Mouse (Mus musculus) heart, adult 2 months (tissue): Measurements from ENCODE around the gene Aamdc. TPM values are rescaled to one million over a fixed set of nuclear protein-coding genes. Genes with fewer than 3 reads are reported as not detected.

Source experiments
- DNase-seq, 2 experiments: peaks; one replicate each; pipeline ENCODE4 v3.0.0; 2021
- H3K27ac ChIP-seq: fragments of 200-600 bp; 2 replicates; pipeline ENCODE4 v1.8.1; 2022
- H3K27me3 ChIP-seq: fragments of 200-500 bp; 2 replicates; pipeline ENCODE4 v1.6.1; 2012; ENCODE audit warnings: mild to moderate bottlenecking, low read length, inconsistent platforms, mixed read lengths; ENCODE audit not compliant: control insufficient read depth, insufficient read depth
- H3K36me3 ChIP-seq: fragments of 200-500 bp; 2 replicates; pipeline ENCODE4 v1.6.1; 2012; ENCODE audit warnings: low read length, inconsistent platforms; ENCODE audit not compliant: control insufficient read depth, insufficient read depth
- H3K4me1 ChIP-seq: fragments of 200-500 bp; 2 replicates; pipeline ENCODE4 v1.6.1; 2011; ENCODE audit warnings: low read length; ENCODE audit not compliant: control insufficient read depth, insufficient read depth
- H3K4me3 ChIP-seq: fragments of 200-600 bp; 2 replicates; pipeline ENCODE4 v1.8.1; 2022
- H3K79me2 ChIP-seq: fragments of 200-500 bp; replicated peaks from 2 replicates; pipeline ENCODE4 v1.6.1; 2012; ENCODE audit warnings: mild to moderate bottlenecking, inconsistent platforms, low read length, moderate library complexity, mixed read lengths; ENCODE audit not compliant: control insufficient read depth, insufficient read depth
- H3K9ac ChIP-seq: fragments of 200-500 bp; 2 replicates; pipeline ENCODE4 v1.6.1; 2012; ENCODE audit warnings: low read depth, mild to moderate bottlenecking, control low read depth, inconsistent platforms, low read length, mixed read lengths
- CTCF ChIP-seq: fragments of 200-600 bp; IDR thresholded peaks from 2 replicates; pipeline ENCODE4 v1.8.1; 2022; ENCODE audit warnings: antibody characterized with exemption, mild to moderate bottlenecking, moderate library complexity
- EP300 ChIP-seq: fragments of 200-500 bp; IDR thresholded peaks from 2 replicates; pipeline ENCODE4 v1.6.1; 2011; ENCODE audit warnings: low read depth, low read length, control low read depth; ENCODE audit not compliant: insufficient read depth
- POLR2A ChIP-seq: fragments of 200-500 bp; IDR thresholded peaks from 2 replicates; pipeline ENCODE4 v1.6.1; 2011; ENCODE audit warnings: mild to moderate bottlenecking, low read depth, low read length, control low read depth; ENCODE audit not compliant: insufficient read depth
- WGBS: fragments of 180-500 bp; shearing (Covaris S2); methylation state at CpG from one replicate; pipeline ENCODE4 v1.1.7; 2018; 5-methylcytosine and 5-hydroxymethylcytosine counted together
- intact Hi-C: fragments of 180-260 bp; cut with DNase I; formaldehyde crosslinking; loops from one replicate; pipeline ENCODE4 v1.15.1; 2025
- polyA plus RNA-seq: library from polyadenylated mRNA; depleted of rRNA; stranded (reverse); fragments of >200 nt; gene quantifications from 2 replicates; pipeline ENCODE4 v1.2.3, GENCODE M21; 2012
- total RNA-seq, 2 experiments: library from RNA; stranded (reverse); gene quantifications; 2 replicates each; pipeline ENCODE4 v1.2.3; 2021

The Aamdc gene
- total and polyA plus RNA-seq, 3 experiments, result 61.0 to 67.7 (median 62.6) TPM

- intact Hi-C loops, result loop anchor here (1.0 to 10.0 kb wide), 6 partner anchors 55 to 1772 kb away; partner anchors contain the start of genes Ints4 and Serpinh1
- Histone ChIP-seq H3K4me1 (peaks cover 4% of the 10 kb centered on the region; the same call in 1 of the 2 replicates), H3K79me2 (peaks cover 5% of the 10 kb centered on the region; the same call in 1 of the 2 replicates), H3K27me3 (no peaks in the 10 kb centered on the region), H3K27ac (peak overlapping the region; percentile 85), H3K9ac (peak overlapping the region; percentile 96), H3K36me3 (no peaks in the 10 kb centered on the region; the same call in 1 of the 2 replicates), H3K4me3 (peak overlapping the region; percentile 95)
- WGBS, result 1% methylated on average over 60 of the region's 65 CpGs
- peak; percentile 68 to 70 for DNase-seq
- no peak for TF ChIP-seq EP300
- TF ChIP-seq CTCF, result peak; percentile 9; the same call in 1 of the 2 replicates
Observed at GRCm38 (mm10) chr7:97579976-97580842, 912 bp upstream of the Aamdc start.

- Histone ChIP-seq H3K9ac (peak overlapping the region; percentile 83), H3K4me1 (peaks cover 4% of the 10 kb centered on the region; the same call in 1 of the 2 replicates), H3K27me3 (no peaks in the 10 kb centered on the region), H3K4me3 (peak overlapping the region; percentile 95), H3K79me2 (0 out of 2 replicates have a peak, but pooled peaks cover 2% of the 10 kb centered on the region), H3K27ac (peak overlapping the region; percentile 85), H3K36me3 (no peaks in the 10 kb centered on the region)
- intact Hi-C loops, result loop anchor here (1.0 to 10.0 kb wide), 4 partner anchors 98 to 1774 kb away; partner anchors contain the start of genes Ints4 and Serpinh1
- 24% methylated on average over 8 of the region's 8 CpGs for WGBS
- no peak for TF ChIP-seq EP300
- TF ChIP-seq CTCF, result no peak
- no peak for TF ChIP-seq POLR2A
- peak; percentile 63 to 66 for DNase-seq
Observed at GRCm38 (mm10) chr7:97578361-97579066, 783 bp downstream of the Aamdc start.

GRCm38 (mm10) chr7:97570389-97570788 lies 8.9 kb downstream of the Aamdc start:
- TF ChIP-seq CTCF (peak; percentile 42), POLR2A (no peak), EP300 (no peak)
- intact Hi-C loops, result loop anchor here (10.0 kb wide), 1 partner anchor 596 kb away; no protein-coding TSS in a partner anchor
- Histone ChIP-seq H3K4me1 (no peaks in the 10 kb centered on the region), H3K36me3 (no peaks in the 10 kb centered on the region), H3K4me3 (no peak overlapping the region), H3K27me3 (no peaks in the 10 kb centered on the region), H3K9ac (no peak overlapping the region), H3K27ac (no peak overlapping the region), H3K79me2 (no peaks in the 10 kb centered on the region)
- 88% methylated on average over 1 of the region's 1 CpGs for WGBS
- no peak for DNase-seq

- no peaks in the 10 kb centered on the region for H3K27me3 ChIP-seq
- H3K79me2 ChIP-seq, result no peaks in the 10 kb centered on the region
- no peaks in the 10 kb centered on the region for H3K36me3 ChIP-seq
- TF ChIP-seq CTCF, result no peak
- H3K4me1 ChIP-seq, result no peaks in the 10 kb centered on the region
- WGBS, result 73% methylated on average over 4 of the region's 4 CpGs
- H3K9ac ChIP-seq, result no peak overlapping the region
- no peak for DNase-seq
- H3K4me3 ChIP-seq, result no peak overlapping the region
- H3K27ac ChIP-seq, result no peak overlapping the region
- intact Hi-C loops, result no loop called here
Observed at GRCm38 (mm10) chr7:97569372-97569771, 9.9 kb downstream of the Aamdc start.

GRCm38 (mm10) chr7:97563576-97563975 lies 15.7 kb downstream of the Aamdc start:
- no peaks in the 10 kb centered on the region for H3K4me1 ChIP-seq
- no peak overlapping the region for H3K4me3 ChIP-seq
- no peaks in the 10 kb centered on the region for H3K36me3 ChIP-seq
- H3K79me2 ChIP-seq, result no peaks in the 10 kb centered on the region
- 79% methylated on average over 2 of the region's 2 CpGs for WGBS
- no peaks in the 10 kb centered on the region for H3K27me3 ChIP-seq
- H3K9ac ChIP-seq, result no peak overlapping the region
- DNase-seq, result no peak
- no peak for TF ChIP-seq EP300
- no peak for TF ChIP-seq CTCF
- no peak for TF ChIP-seq POLR2A
- no peak overlapping the region for H3K27ac ChIP-seq
- intact Hi-C loops, result no loop called here

GRCm38 (mm10) chr7:97550673-97551072 lies 28.6 kb downstream of the Aamdc start:
- intact Hi-C loops, result no loop called here
- 84% methylated on average over 9 of the region's 9 CpGs for WGBS
- no peaks in the 10 kb centered on the region for H3K4me1 ChIP-seq
- H3K27me3 ChIP-seq, result no peaks in the 10 kb centered on the region
- TF ChIP-seq EP300 (no peak), CTCF (no peak), POLR2A (no peak)
- H3K36me3 ChIP-seq, result no peaks in the 10 kb centered on the region
- H3K9ac ChIP-seq, result no peak overlapping the region
- DNase-seq, result no peak
- H3K79me2 ChIP-seq, result no peaks in the 10 kb centered on the region
- no peak overlapping the region for H3K4me3 ChIP-seq
- H3K27ac ChIP-seq, result no peak overlapping the region
